Mouse (Mus musculus) G1E (cell line): Measurements from ENCODE around the gene Elane. TPM values are rescaled to one million over a fixed set of nuclear protein-coding genes. Genes with fewer than 3 reads are reported as not detected.

Experiments
- ATAC-seq: 2 replicates; pipeline ENCODE4 v1.8.0; 2016; ENCODE audit warnings: mild to moderate bottlenecking; ENCODE audit not compliant: insufficient number of reproducible peaks, poor library complexity, low FRiP score, severe bottlenecking; ENCODE audit errors: extremely low read depth
- DNase-seq: peaks from one replicate; pipeline ENCODE4 v3.0.0; 2012; ENCODE audit warnings: low spot score
- H3K27me3 ChIP-seq: 2 replicates; pipeline ENCODE4 v1.6.1; 2012; ENCODE audit warnings: mild to moderate bottlenecking, low read length, inconsistent platforms; ENCODE audit not compliant: insufficient read depth
- H3K36me3 ChIP-seq: replicated peaks from 2 replicates; pipeline ENCODE3; 2012; ENCODE audit warnings: mild to moderate bottlenecking, inconsistent platforms
- H3K4me1 ChIP-seq: 2 replicates; pipeline ENCODE4 v1.6.1; 2012; ENCODE audit warnings: low read depth, low read length, inconsistent platforms, mixed read lengths; ENCODE audit not compliant: insufficient read depth
- H3K4me3 ChIP-seq: 2 replicates; pipeline ENCODE4 v1.5.1; 2012; ENCODE audit warnings: low read depth, mild to moderate bottlenecking, inconsistent platforms, low read length, moderate library complexity, mixed read lengths
- H3K9me3 ChIP-seq: replicated peaks from 2 replicates; pipeline ENCODE4 v1.6.1; 2012; ENCODE audit warnings: inconsistent platforms
- CTCF ChIP-seq: IDR thresholded peaks from 2 replicates; pipeline ENCODE4 v1.5.1; 2012; ENCODE audit warnings: low read depth, low read length, inconsistent platforms, mixed read lengths
- GATA1 ChIP-seq: IDR thresholded peaks from 2 replicates; pipeline ENCODE4 v1.6.1; 2012; ENCODE audit warnings: borderline replicate concordance, low read length, inconsistent platforms, mixed read lengths
- GATA2 ChIP-seq: IDR thresholded peaks from 2 replicates; pipeline ENCODE4 v1.6.1; 2012; ENCODE audit warnings: low read depth, low read length, inconsistent platforms, borderline replicate concordance
- POLR2AphosphoS5 ChIP-seq: IDR thresholded peaks from 2 replicates; pipeline ENCODE4 v1.6.1; 2012; ENCODE audit warnings: low read depth, low read length, inconsistent platforms; ENCODE audit not compliant: insufficient replicate concordance
- TAL1 ChIP-seq: conservative IDR thresholded peaks from 2 replicates; pipeline ENCODE4 v1.6.1; 2012; ENCODE audit warnings: low read depth, low read length, inconsistent platforms, mixed read lengths
- polyA plus RNA-seq: library from polyadenylated mRNA; stranded (reverse); fragments of >175 nt; gene quantifications from 2 replicates; pipeline ENCODE4 v1.2.3, GENCODE M21; 2012
- total RNA-seq, 2 experiments: library from RNA; stranded (forward) in 1 of 2; stranded (reverse) in 1 of 2; fragments of 200-1000 nt in 1 of 2; fragments of >200 nt in 1 of 2; fragmentation: Nextera tagmentation in 1 of 2; gene quantifications; 2 replicates each; pipeline ENCODE4 v1.2.3; 2014 to 2017

The Elane gene
- total and polyA plus RNA-seq, 3 experiments: 1.1 TPM; not detected in 2

GRCm38 (mm10) chr10:79936284-79936910 is 50.4 kb downstream of the Elane start:
- TF ChIP-seq GATA2 (no peak), POLR2AphosphoS5 (no peak), TAL1 (no peak), CTCF (no peak), GATA1 (no peak)
- ATAC-seq (no peak), DNase-seq (no peak)
- H3K4me3 ChIP-seq: no peak overlapping the region
- H3K4me1 ChIP-seq: peaks cover 96% of the 10 kb centered on the region
- no peaks in the 10 kb centered on the region for H3K27me3 ChIP-seq
- H3K36me3 ChIP-seq: peaks cover 100% of the 10 kb centered on the region
- H3K9me3 ChIP-seq: no peaks in the 10 kb centered on the region

GRCm38 (mm10) chr10:79936911-79937441 is 50.9 kb downstream of the Elane start:
- peaks cover 100% of the 10 kb centered on the region for H3K36me3 ChIP-seq
- no peaks in the 10 kb centered on the region for H3K9me3 ChIP-seq
- TF ChIP-seq GATA2: no peak
- TF ChIP-seq GATA1: no peak
- TF ChIP-seq TAL1: no peak
- TF ChIP-seq CTCF: no peak
- no peak for TF ChIP-seq POLR2AphosphoS5
- H3K4me1 ChIP-seq: peaks cover 96% of the 10 kb centered on the region
- ATAC-seq (no peak), DNase-seq (peak; percentile 59)
- H3K4me3 ChIP-seq: peak overlapping the region; percentile 31; the same call in 1 of the 2 replicates
- H3K27me3 ChIP-seq: no peaks in the 10 kb centered on the region

Other genes starting within 250 kb of the Elane start
Only the 20 nearest of the 34 such genes appear.
- 109 and 129 TPM in 2 replicates for gene Rnf126, start 119.3 kb upstream of the Elane start, total RNA-seq (2014; fragmentation: Nextera tagmentation)
- gene Rnf126, start 119.3 kb upstream of the Elane start, total RNA-seq (2017): 23.5 and 25.2 TPM in 2 replicates
- 353 and 382 TPM in 2 replicates for gene Rnf126, start 119.3 kb upstream of the Elane start, polyA plus RNA-seq
- not detected in 2 replicates for gene Fstl3, start 109.0 kb upstream of the Elane start, total RNA-seq (2014; fragmentation: Nextera tagmentation)
- 0.12 and 0.22 TPM in 2 replicates for gene Fstl3, start 109.0 kb upstream of the Elane start, total RNA-seq (2017)
- 0.05 TPM in 1 of 2 replicates, not detected in the other for gene Fstl3, start 109.0 kb upstream of the Elane start, polyA plus RNA-seq
- not detected in 2 replicates for gene Prss57, start 95.3 kb upstream of the Elane start, total RNA-seq (2014; fragmentation: Nextera tagmentation)
- gene Prss57, start 95.3 kb upstream of the Elane start, total RNA-seq (2017): 0.05 TPM in 1 of 2 replicates, not detected in the other
- not detected in 2 replicates for gene Prss57, start 95.3 kb upstream of the Elane start, polyA plus RNA-seq
- not detected in 2 replicates for gene Palm, start 92.7 kb upstream of the Elane start, total RNA-seq (2014; fragmentation: Nextera tagmentation)
- 0.11 and 0.17 TPM in 2 replicates for gene Palm, start 92.7 kb upstream of the Elane start, total RNA-seq (2017)
- 0.42 and 0.44 TPM in 2 replicates for gene Palm, start 92.7 kb upstream of the Elane start, polyA plus RNA-seq
- gene Misp, start 65.3 kb upstream of the Elane start, total RNA-seq (2014; fragmentation: Nextera tagmentation): not detected in 2 replicates
- 0.33 TPM in 1 of 2 replicates, not detected in the other for gene Misp, start 65.3 kb upstream of the Elane start, total RNA-seq (2017)
- not detected in 2 replicates for gene Misp, start 65.3 kb upstream of the Elane start, polyA plus RNA-seq
- 333 and 387 TPM in 2 replicates for gene Ptbp1, start 31.8 kb upstream of the Elane start, total RNA-seq (2014; fragmentation: Nextera tagmentation)
- 168 and 190 TPM in 2 replicates for gene Ptbp1, start 31.8 kb upstream of the Elane start, total RNA-seq (2017)
- 1,117 and 1,292 TPM in 2 replicates for gene Ptbp1, start 31.8 kb upstream of the Elane start, polyA plus RNA-seq
- gene Prtn3, start 11.8 kb upstream of the Elane start, total RNA-seq (2014; fragmentation: Nextera tagmentation): not detected in 2 replicates
- 0.49 TPM in 1 of 2 replicates, not detected in the other for gene Prtn3, start 11.8 kb upstream of the Elane start, total RNA-seq (2017)
- gene Prtn3, start 11.8 kb upstream of the Elane start, polyA plus RNA-seq: 2.0 and 2.1 TPM in 2 replicates
- gene Plppr3, start 11.6 kb upstream of the Elane start, total RNA-seq (2014; fragmentation: Nextera tagmentation): not detected in 2 replicates
- 0.06 and 0.82 TPM in 2 replicates for gene Plppr3, start 11.6 kb upstream of the Elane start, total RNA-seq (2017)
- 0.13 and 0.20 TPM in 2 replicates for gene Plppr3, start 11.6 kb upstream of the Elane start, polyA plus RNA-seq
- not detected in 2 replicates for gene Cfd, start 4.6 kb downstream of the Elane start, total RNA-seq (2014; fragmentation: Nextera tagmentation)
- gene Cfd, start 4.6 kb downstream of the Elane start, total RNA-seq (2017): not detected in 2 replicates
- gene Cfd, start 4.6 kb downstream of the Elane start, polyA plus RNA-seq: not detected in 2 replicates
- 12.0 and 14.0 TPM in 2 replicates for gene Med16, start 22.7 kb downstream of the Elane start, total RNA-seq (2014; fragmentation: Nextera tagmentation)
- 10.4 and 12.2 TPM in 2 replicates for gene Med16, start 22.7 kb downstream of the Elane start, total RNA-seq (2017)
- 49.4 and 51.7 TPM in 2 replicates for gene Med16, start 22.7 kb downstream of the Elane start, polyA plus RNA-seq
- gene Gm26602, start 24.6 kb downstream of the Elane start, total RNA-seq (2014; fragmentation: Nextera tagmentation): not detected in 2 replicates
- gene Gm26602, start 24.6 kb downstream of the Elane start, total RNA-seq (2017): not detected in 2 replicates
- gene Gm26602, start 24.6 kb downstream of the Elane start, polyA plus RNA-seq: 0.41 and 1.0 TPM in 2 replicates
- 0.30 and 0.39 TPM in 2 replicates for gene Kiss1r, start 30.7 kb downstream of the Elane start, total RNA-seq (2014; fragmentation: Nextera tagmentation)
- gene Kiss1r, start 30.7 kb downstream of the Elane start, total RNA-seq (2017): 0.33 and 0.93 TPM in 2 replicates
- 0.33 and 0.56 TPM in 2 replicates for gene Kiss1r, start 30.7 kb downstream of the Elane start, polyA plus RNA-seq
- gene R3hdm4, start 35.0 kb downstream of the Elane start, total RNA-seq (2014; fragmentation: Nextera tagmentation): 118 and 134 TPM in 2 replicates
- 35.0 and 35.8 TPM in 2 replicates for gene R3hdm4, start 35.0 kb downstream of the Elane start, total RNA-seq (2017)
- 185 and 203 TPM in 2 replicates for gene R3hdm4, start 35.0 kb downstream of the Elane start, polyA plus RNA-seq
- gene Arid3a, start 40.8 kb downstream of the Elane start, total RNA-seq (2014; fragmentation: Nextera tagmentation): 35.4 and 41.3 TPM in 2 replicates
- 32.8 and 35.1 TPM in 2 replicates for gene Arid3a, start 40.8 kb downstream of the Elane start, total RNA-seq (2017)
- 164 and 202 TPM in 2 replicates for gene Arid3a, start 40.8 kb downstream of the Elane start, polyA plus RNA-seq
- gene Wdr18, start 73.9 kb downstream of the Elane start, total RNA-seq (2014; fragmentation: Nextera tagmentation): 28.5 and 37.3 TPM in 2 replicates
- 34.4 and 34.6 TPM in 2 replicates for gene Wdr18, start 73.9 kb downstream of the Elane start, total RNA-seq (2017)
- 69.0 and 69.5 TPM in 2 replicates for gene Wdr18, start 73.9 kb downstream of the Elane start, polyA plus RNA-seq
- 0.60 TPM in 1 of 2 replicates, not detected in the other for gene Grin3b, start 84.5 kb downstream of the Elane start, total RNA-seq (2014; fragmentation: Nextera tagmentation)
- gene Grin3b, start 84.5 kb downstream of the Elane start, total RNA-seq (2017): 0.44 TPM in 1 of 2 replicates, not detected in the other
- 0.07 and 0.10 TPM in 2 replicates for gene Grin3b, start 84.5 kb downstream of the Elane start, polyA plus RNA-seq
- 62.8 and 79.8 TPM in 2 replicates for gene Tmem259, start 98.1 kb downstream of the Elane start, total RNA-seq (2014; fragmentation: Nextera tagmentation)
- 41.6 and 47.0 TPM in 2 replicates for gene Tmem259, start 98.1 kb downstream of the Elane start, total RNA-seq (2017)
- 264 and 361 TPM in 2 replicates for gene Tmem259, start 98.1 kb downstream of the Elane start, polyA plus RNA-seq
- 4.6 and 8.4 TPM in 2 replicates for gene Cnn2, start 102.3 kb downstream of the Elane start, total RNA-seq (2014; fragmentation: Nextera tagmentation)
- 7.4 and 10.5 TPM in 2 replicates for gene Cnn2, start 102.3 kb downstream of the Elane start, total RNA-seq (2017)
- 20.8 and 27.2 TPM in 2 replicates for gene Cnn2, start 102.3 kb downstream of the Elane start, polyA plus RNA-seq
- gene Abca7, start 110.2 kb downstream of the Elane start, total RNA-seq (2014; fragmentation: Nextera tagmentation): 17.4 and 35.9 TPM in 2 replicates
- gene Abca7, start 110.2 kb downstream of the Elane start, total RNA-seq (2017): 12.1 and 15.2 TPM in 2 replicates
- 21.1 and 21.6 TPM in 2 replicates for gene Abca7, start 110.2 kb downstream of the Elane start, polyA plus RNA-seq
- gene Arhgap45, start 130.4 kb downstream of the Elane start, total RNA-seq (2014; fragmentation: Nextera tagmentation): 56.7 and 59.4 TPM in 2 replicates
- 104 and 113 TPM in 2 replicates for gene Arhgap45, start 130.4 kb downstream of the Elane start, total RNA-seq (2017)
- 179 and 186 TPM in 2 replicates for gene Arhgap45, start 130.4 kb downstream of the Elane start, polyA plus RNA-seq